Mouse (Mus musculus): Measurements from ENCODE around the gene Serpina3m.
"Not testable (repeated sequence)": the region's sequence is repeated elsewhere in the genome, so short reads cannot be mapped to it uniquely, and the experiment has no call there.

DNA sequence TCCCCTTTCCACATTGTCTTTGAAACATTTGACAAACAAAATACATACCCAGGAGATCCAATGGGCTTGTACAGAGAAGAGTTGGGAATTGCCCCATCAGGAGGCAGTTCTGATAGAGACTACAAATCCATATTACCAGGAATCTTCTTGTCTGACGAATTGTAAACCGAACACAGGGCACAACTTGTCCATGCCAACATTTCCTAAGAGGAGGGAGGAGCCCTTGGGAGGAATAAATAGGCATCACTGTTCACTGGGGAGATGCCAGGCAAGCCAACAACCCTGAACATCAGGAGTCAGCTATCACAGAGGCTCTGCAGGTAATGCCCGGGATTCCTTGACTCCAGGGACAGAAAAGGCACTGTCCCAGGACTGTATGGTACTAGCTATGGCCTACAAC, at the start of gene Serpina3m, which contains the start of gene Serpina3k:
- TF ChIP-seq POLR2AphosphoS2 (IDR thresholded peaks at IDR 0.05; ENCODE audit: low read depth, low read length); SIN3A (IDR thresholded peaks at IDR 0.05; ENCODE audit: low read length); ZMIZ1 (IDR thresholded peaks at IDR 0.05; ENCODE audit: low read depth, low read length); POLR2A (IDR thresholded peaks at IDR 0.05; ENCODE audit: low read depth, low read length); HCFC1 (IDR thresholded peaks at IDR 0.05; ENCODE audit: low read depth, low read length); BHLHE40 (IDR thresholded peaks at IDR 0.05; ENCODE audit: low read depth, low read length); ZKSCAN1 (IDR thresholded peaks at IDR 0.05; ENCODE audit: borderline replicate concordance, low read depth, low read length); CTCF (conservative IDR thresholded peaks at IDR 0.05 in 1 of 2, IDR thresholded peaks at IDR 0.05 in 1 of 2; ENCODE audit: low read depth in 2 of 2, low read length in 2 of 2): not testable (repeated sequence)

Data from CH12.LX (cell line).